Mouse (Mus musculus): ENCODE measurements around the gene Phf7.

The Phf7 gene

GRCm38 (mm10) chr14:31251084-31251604 is at the start of gene Phf7, which contains the start of gene Bap1:
TSS of gene Phf7 (minus strand) at chr14:31251317.
TSS of gene Bap1 (plus strand) at chr14:31251450.
- peak; percentile 93 to 98 for DNase-seq (ENCODE audit: low spot score in 2 of 2)

GRCm38 (mm10) chr14:31285728-31286127 is 34.6 kb upstream of the Phf7 start:
- no peak for DNase-seq (ENCODE audit: low spot score in 2 of 2)

GRCm38 (mm10) chr14:31272164-31272563 is 21.0 kb upstream of the Phf7 start:
- DNase-seq (ENCODE audit: low spot score in 2 of 2): peak; percentile 54 to 78

- DNase-seq (ENCODE audit: low spot score in 2 of 2): no peak
These were observed 20.0 kb upstream of the Phf7 start for GRCm38 (mm10) chr14:31271121-31271520.

GRCm38 (mm10) chr14:31269456-31270100 is 18.5 kb upstream of the Phf7 start:
- no peak for DNase-seq (ENCODE audit: low spot score in 2 of 2)

GRCm38 (mm10) chr14:31268301-31269001 is 17.3 kb upstream of the Phf7 start:
- no peak for DNase-seq (ENCODE audit: low spot score in 2 of 2)

GRCm38 (mm10) chr14:31267649-31268048 is 16.5 kb upstream of the Phf7 start:
- DNase-seq (ENCODE audit: low spot score in 2 of 2): no peak

- no peak for DNase-seq (ENCODE audit: low spot score in 2 of 2)
These were observed 9.8 kb upstream of the Phf7 start for GRCm38 (mm10) chr14:31260932-31261331.

- DNase-seq (ENCODE audit: low spot score in 2 of 2): no peak
These were observed 9.3 kb upstream of the Phf7 start for GRCm38 (mm10) chr14:31260374-31260773.

- DNase-seq (ENCODE audit: low spot score in 2 of 2): no peak
These were observed 7.4 kb upstream of the Phf7 start for GRCm38 (mm10) chr14:31258476-31259050.

GRCm38 (mm10) chr14:31252091-31252490 is 974 bp upstream of the Phf7 start:
- DNase-seq (ENCODE audit: low spot score in 2 of 2): no peak

GRCm38 (mm10) chr14:31251626-31252025 is 509 bp upstream of the Phf7 start:
- DNase-seq (ENCODE audit: low spot score in 2 of 2): no peak

GRCm38 (mm10) chr14:31250222-31251083 is 664 bp downstream of the Phf7 start:
- DNase-seq (ENCODE audit: low spot score in 2 of 2): no peak

- no peak for DNase-seq (ENCODE audit: low spot score in 2 of 2)
These were observed 2.7 kb downstream of the Phf7 start for GRCm38 (mm10) chr14:31248396-31248795.

GRCm38 (mm10) chr14:31245946-31246345 is 5.2 kb downstream of the Phf7 start:
- DNase-seq (ENCODE audit: low spot score in 2 of 2): no peak

- DNase-seq (ENCODE audit: low spot score in 2 of 2): no peak
These were observed 6.3 kb downstream of the Phf7 start for GRCm38 (mm10) chr14:31244777-31245176.

- DNase-seq (ENCODE audit: low spot score in 2 of 2): no peak
These were observed 10.6 kb downstream of the Phf7 start for GRCm38 (mm10) chr14:31240528-31240927.

- no peak for DNase-seq (ENCODE audit: low spot score in 2 of 2)
These were observed 13.8 kb downstream of the Phf7 start for GRCm38 (mm10) chr14:31237101-31237882.

GRCm38 (mm10) chr14:31233996-31234591 is 17.0 kb downstream of the Phf7 start:
- peak in 1 of 2 experiments; percentile 67 for DNase-seq (ENCODE audit: low spot score in 2 of 2)

Measured in spleen, postnatal 14 days (tissue).